Mouse (Mus musculus): ENCODE data around the gene Gm21425. TPM values are rescaled to one million over a fixed set of nuclear protein-coding genes. Genes with fewer than 3 reads are reported as not detected.
"Not testable (repeated sequence)": the region's sequence is repeated elsewhere in the genome, so short reads cannot be mapped to it uniquely, and the experiment has no call there.

Gene Gm21425
- polyA plus RNA-seq (2012; rRNA removed) (not detected in 2 replicates), polyA plus RNA-seq (2014; fragmentation: Nextera tagmentation; extraction: Ambion mirVana) (not detected in 2 replicates)

- H3K4me2 ChIP-seq (replicated peaks; ENCODE audit: low read depth, low read length, severe bottlenecking); H3K27ac ChIP-seq (replicated peaks; ENCODE audit: low read depth, low read length); H3K9me3 ChIP-seq (ENCODE audit: control insufficient read depth, low read length); H3K4me3 ChIP-seq (replicated peaks; ENCODE audit: low read length); DNase-seq (ENCODE audit: low spot score); H3K9ac ChIP-seq (ENCODE audit: low read depth, low read length, severe bottlenecking); ATAC-seq (ENCODE audit: low FRiP score, low read depth); H3K4me1 ChIP-seq (ENCODE audit: control insufficient read depth, insufficient read depth, low read length); H3K27me3 ChIP-seq (ENCODE audit: control insufficient read depth, insufficient read depth, low read length); H3K36me3 ChIP-seq (ENCODE audit: control insufficient read depth, insufficient read depth, low read length): not testable (repeated sequence)
Measured at GRCm38 (mm10) chrY:13161668-13162067, at the start of gene Gm21425. TSS of gene Gm21425 (plus strand) at chrY:13161968.

DNA sequence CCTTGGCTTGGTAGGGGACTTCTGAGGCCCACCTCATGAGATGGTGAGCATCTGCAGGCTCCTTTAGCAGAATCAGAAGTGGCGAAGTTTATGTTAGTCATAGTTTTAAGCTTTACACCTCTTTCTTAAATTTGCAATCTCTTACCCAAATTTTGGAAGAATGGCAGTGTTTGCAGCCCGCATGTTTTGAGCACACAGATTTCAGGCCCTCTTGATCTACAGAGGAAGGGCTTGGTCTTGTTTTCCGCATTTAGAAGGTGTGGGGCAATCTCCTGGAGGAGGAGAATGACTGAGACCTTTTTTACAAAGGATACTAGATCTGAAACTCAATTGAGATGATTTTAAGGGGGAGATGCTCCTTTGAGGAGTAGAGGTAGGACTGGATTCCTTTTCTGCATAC lies 28.4 kb upstream of the Gm21425 start, which contains the start of gene Gm21891:
TSS of gene Gm21891 (minus strand) at position 101 of the 400 bp plus-strand sequence.
- not testable (repeated sequence) for H3K4me1 ChIP-seq (ENCODE audit: control insufficient read depth, insufficient read depth, low read length); H3K9ac ChIP-seq (ENCODE audit: low read depth, low read length, severe bottlenecking); H3K9me3 ChIP-seq (ENCODE audit: control insufficient read depth, low read length); DNase-seq (ENCODE audit: low spot score); ATAC-seq (ENCODE audit: low FRiP score, low read depth); H3K4me3 ChIP-seq (replicated peaks; ENCODE audit: low read length); H3K36me3 ChIP-seq (ENCODE audit: control insufficient read depth, insufficient read depth, low read length); H3K4me2 ChIP-seq (replicated peaks; ENCODE audit: low read depth, low read length, severe bottlenecking); H3K27ac ChIP-seq (replicated peaks; ENCODE audit: low read depth, low read length); H3K27me3 ChIP-seq (ENCODE audit: control insufficient read depth, insufficient read depth, low read length)
- WGBS: no CpG with 5 or more reads among the region's 3 CpGs

Other genes with a start within 250 kb of the Gm21425 start
- not detected in 2 replicates for gene Gm20807, start 119.1 kb upstream of the Gm21425 start, polyA plus RNA-seq (2012; rRNA removed)
- not detected in 2 replicates for gene Gm20807, start 119.1 kb upstream of the Gm21425 start, polyA plus RNA-seq (2014; fragmentation: Nextera tagmentation; extraction: Ambion mirVana)
- gene Gm21891, start 28.5 kb upstream of the Gm21425 start, polyA plus RNA-seq (2012; rRNA removed): not detected in 2 replicates
- gene Gm21891, start 28.5 kb upstream of the Gm21425 start, polyA plus RNA-seq (2014; fragmentation: Nextera tagmentation; extraction: Ambion mirVana): not detected in 2 replicates
- not detected in 2 replicates for gene Gm21828, start 62.0 kb downstream of the Gm21425 start, polyA plus RNA-seq (2012; rRNA removed)
- gene Gm21828, start 62.0 kb downstream of the Gm21425 start, polyA plus RNA-seq (2014; fragmentation: Nextera tagmentation; extraction: Ambion mirVana): not detected in 2 replicates
- gene Gm21440, start 90.4 kb downstream of the Gm21425 start, polyA plus RNA-seq (2012; rRNA removed): not detected in 2 replicates
- not detected in 2 replicates for gene Gm21440, start 90.4 kb downstream of the Gm21425 start, polyA plus RNA-seq (2014; fragmentation: Nextera tagmentation; extraction: Ambion mirVana)
- gene Gm21454, start 90.5 kb downstream of the Gm21425 start, polyA plus RNA-seq (2012; rRNA removed): not detected in 2 replicates
- gene Gm21454, start 90.5 kb downstream of the Gm21425 start, polyA plus RNA-seq (2014; fragmentation: Nextera tagmentation; extraction: Ambion mirVana): not detected in 2 replicates
- gene Gm21725, start 187.1 kb downstream of the Gm21425 start, polyA plus RNA-seq (2012; rRNA removed): not detected in 2 replicates
- gene Gm21725, start 187.1 kb downstream of the Gm21425 start, polyA plus RNA-seq (2014; fragmentation: Nextera tagmentation; extraction: Ambion mirVana): not detected in 2 replicates